Mouse (Mus musculus): ENCODE measurements at regions not wholly inside any gene's neighbourhood (a gene's known extent, or its start where the extent isn't known, plus 50 kb on each side); places are given as distances from the start of the nearest gene placed in this dataset.

- Histone ChIP-seq H3K36me3 (ENCODE audit: control insufficient read depth, insufficient read depth) (no peaks in the 10 kb centered on the region), H3K27me3 (ENCODE audit: control insufficient read depth, insufficient read depth, insufficient read length) (peaks cover 3% of the 10 kb centered on the region), H3ac (ENCODE audit: control insufficient read depth, insufficient read length, low read depth) (no peak overlapping the region), H3K4me3 (ENCODE audit: insufficient read depth, poor library complexity, severe bottlenecking) (no peak overlapping the region), H3K79me2 (ENCODE audit: control insufficient read depth, insufficient read depth) (no peaks in the 10 kb centered on the region), H3K79me3 (ENCODE audit: low read depth) (no peaks in the 10 kb centered on the region)
- no peak for TF ChIP-seq MYOD1 (IDR thresholded peaks at IDR 0.05; ENCODE audit: control insufficient read depth, insufficient read length, low read depth)
- TF ChIP-seq CTCF (IDR thresholded peaks at IDR 0.05; ENCODE audit: control insufficient read depth, insufficient read depth, insufficient read length) = no peak
- no peak for TF ChIP-seq FOSL1 (IDR thresholded peaks at IDR 0.05; ENCODE audit: insufficient read depth, low read length, poor library complexity, severe bottlenecking)
- TF ChIP-seq CEBPB (IDR thresholded peaks at IDR 0.05; ENCODE audit: low read depth) = no peak
- TF ChIP-seq MAX (IDR thresholded peaks at IDR 0.05) = no peak
- TF ChIP-seq USF1 (IDR thresholded peaks at IDR 0.05; ENCODE audit: low read depth) = no peak
- no peak for TF ChIP-seq MYOG (IDR thresholded peaks at IDR 0.05; ENCODE audit: control insufficient read depth, extremely low read depth, insufficient read length)
Observed at GRCm38 (mm10) chr2:92784916-92785315, 130.0 kb upstream of the Syt13 start.

- Histone ChIP-seq H3ac (ENCODE audit: control insufficient read depth, insufficient read length, low read depth) (no peak overlapping the region), H3K79me2 (ENCODE audit: control insufficient read depth, insufficient read depth) (no peaks in the 10 kb centered on the region), H3K36me3 (ENCODE audit: control insufficient read depth, insufficient read depth) (no peaks in the 10 kb centered on the region), H3K27me3 (ENCODE audit: control insufficient read depth, insufficient read depth, insufficient read length) (peaks cover 8% of the 10 kb centered on the region), H3K79me3 (ENCODE audit: low read depth) (no peaks in the 10 kb centered on the region), H3K4me3 (ENCODE audit: insufficient read depth, poor library complexity, severe bottlenecking) (no peak overlapping the region)
- no peak for TF ChIP-seq CEBPB (IDR thresholded peaks at IDR 0.05; ENCODE audit: low read depth)
Observed at GRCm38 (mm10) chr2:92787925-92788410, 126.9 kb upstream of the Syt13 start.

GRCm38 (mm10) chr2:92788875-92789274, 126.0 kb upstream of the Syt13 start:
- Histone ChIP-seq H3ac (ENCODE audit: control insufficient read depth, insufficient read length, low read depth) (no peak overlapping the region), H3K36me3 (ENCODE audit: control insufficient read depth, insufficient read depth) (no peaks in the 10 kb centered on the region), H3K4me3 (ENCODE audit: insufficient read depth, poor library complexity, severe bottlenecking) (no peak overlapping the region), H3K79me3 (ENCODE audit: low read depth) (no peaks in the 10 kb centered on the region), H3K79me2 (ENCODE audit: control insufficient read depth, insufficient read depth) (no peaks in the 10 kb centered on the region), H3K27me3 (ENCODE audit: control insufficient read depth, insufficient read depth, insufficient read length) (peaks cover 8% of the 10 kb centered on the region)
- TF ChIP-seq FOSL1 (IDR thresholded peaks at IDR 0.05; ENCODE audit: insufficient read depth, low read length, poor library complexity, severe bottlenecking) (no peak), MAX (IDR thresholded peaks at IDR 0.05) (no peak), MYOG (IDR thresholded peaks at IDR 0.05; ENCODE audit: control insufficient read depth, extremely low read depth, insufficient read length) (no peak), USF1 (IDR thresholded peaks at IDR 0.05; ENCODE audit: low read depth) (no peak), CTCF (IDR thresholded peaks at IDR 0.05; ENCODE audit: control insufficient read depth, insufficient read depth, insufficient read length) (no peak), CEBPB (IDR thresholded peaks at IDR 0.05; ENCODE audit: low read depth) (no peak), MYOD1 (IDR thresholded peaks at IDR 0.05; ENCODE audit: control insufficient read depth, insufficient read length, low read depth) (no peak)

GRCm38 (mm10) chr2:92790374-92790773, 124.5 kb upstream of the Syt13 start:
- H3K79me3 ChIP-seq (ENCODE audit: low read depth) = no peaks in the 10 kb centered on the region
- H3K27me3 ChIP-seq (ENCODE audit: control insufficient read depth, insufficient read depth, insufficient read length) = peaks cover 16% of the 10 kb centered on the region
- no peak for TF ChIP-seq MAX (IDR thresholded peaks at IDR 0.05)
- no peak for TF ChIP-seq MYOD1 (IDR thresholded peaks at IDR 0.05; ENCODE audit: control insufficient read depth, insufficient read length, low read depth)
- TF ChIP-seq FOSL1 (IDR thresholded peaks at IDR 0.05; ENCODE audit: insufficient read depth, low read length, poor library complexity, severe bottlenecking) = no peak
- no peak for TF ChIP-seq USF1 (IDR thresholded peaks at IDR 0.05; ENCODE audit: low read depth)
- TF ChIP-seq MYOG (IDR thresholded peaks at IDR 0.05; ENCODE audit: control insufficient read depth, extremely low read depth, insufficient read length) = no peak
- TF ChIP-seq CEBPB (IDR thresholded peaks at IDR 0.05; ENCODE audit: low read depth) = no peak
- no peak for TF ChIP-seq CTCF (IDR thresholded peaks at IDR 0.05; ENCODE audit: control insufficient read depth, insufficient read depth, insufficient read length)

GRCm38 (mm10) chr2:92799770-92800169, 115.1 kb upstream of the Syt13 start:
- H3ac ChIP-seq (ENCODE audit: control insufficient read depth, insufficient read length, low read depth) = no peak overlapping the region

More at GRCm38 (mm10) chr2:92790374-92790773, 124.5 kb upstream of the Syt13 start:
- Histone ChIP-seq H3K4me3 (ENCODE audit: insufficient read depth, poor library complexity, severe bottlenecking) (no peak overlapping the region), H3K79me2 (ENCODE audit: control insufficient read depth, insufficient read depth) (no peaks in the 10 kb centered on the region), H3K36me3 (ENCODE audit: control insufficient read depth, insufficient read depth) (no peaks in the 10 kb centered on the region), H3ac (ENCODE audit: control insufficient read depth, insufficient read length, low read depth) (no peak overlapping the region)

GRCm38 (mm10) chr2:92800667-92801066, 114.2 kb upstream of the Syt13 start:
- Histone ChIP-seq H3ac (ENCODE audit: control insufficient read depth, insufficient read length, low read depth) (no peak overlapping the region), H3K4me3 (ENCODE audit: insufficient read depth, poor library complexity, severe bottlenecking) (no peak overlapping the region), H3K79me2 (ENCODE audit: control insufficient read depth, insufficient read depth) (no peaks in the 10 kb centered on the region), H3K79me3 (ENCODE audit: low read depth) (no peaks in the 10 kb centered on the region), H3K27me3 (ENCODE audit: control insufficient read depth, insufficient read depth, insufficient read length) (peaks cover 9% of the 10 kb centered on the region), H3K36me3 (ENCODE audit: control insufficient read depth, insufficient read depth) (no peaks in the 10 kb centered on the region)
- no peak for TF ChIP-seq USF1 (IDR thresholded peaks at IDR 0.05; ENCODE audit: low read depth)
- TF ChIP-seq MAX (IDR thresholded peaks at IDR 0.05) = no peak
- TF ChIP-seq MYOD1 (IDR thresholded peaks at IDR 0.05; ENCODE audit: control insufficient read depth, insufficient read length, low read depth) = no peak
- no peak for TF ChIP-seq CTCF (IDR thresholded peaks at IDR 0.05; ENCODE audit: control insufficient read depth, insufficient read depth, insufficient read length)
- no peak for TF ChIP-seq CEBPB (IDR thresholded peaks at IDR 0.05; ENCODE audit: low read depth)
- no peak for TF ChIP-seq FOSL1 (IDR thresholded peaks at IDR 0.05; ENCODE audit: insufficient read depth, low read length, poor library complexity, severe bottlenecking)
- TF ChIP-seq MYOG (IDR thresholded peaks at IDR 0.05; ENCODE audit: control insufficient read depth, extremely low read depth, insufficient read length) = no peak

More at GRCm38 (mm10) chr2:92799770-92800169, 115.1 kb upstream of the Syt13 start:
- Histone ChIP-seq H3K36me3 (ENCODE audit: control insufficient read depth, insufficient read depth) (no peaks in the 10 kb centered on the region), H3K79me2 (ENCODE audit: control insufficient read depth, insufficient read depth) (no peaks in the 10 kb centered on the region), H3K4me3 (ENCODE audit: insufficient read depth, poor library complexity, severe bottlenecking) (no peak overlapping the region), H3K79me3 (ENCODE audit: low read depth) (no peaks in the 10 kb centered on the region), H3K27me3 (ENCODE audit: control insufficient read depth, insufficient read depth, insufficient read length) (peaks cover 12% of the 10 kb centered on the region)
- TF ChIP-seq FOSL1 (IDR thresholded peaks at IDR 0.05; ENCODE audit: insufficient read depth, low read length, poor library complexity, severe bottlenecking) (no peak), CEBPB (IDR thresholded peaks at IDR 0.05; ENCODE audit: low read depth) (no peak), MAX (IDR thresholded peaks at IDR 0.05) (no peak), MYOD1 (IDR thresholded peaks at IDR 0.05; ENCODE audit: control insufficient read depth, insufficient read length, low read depth) (no peak), USF1 (IDR thresholded peaks at IDR 0.05; ENCODE audit: low read depth) (no peak), MYOG (IDR thresholded peaks at IDR 0.05; ENCODE audit: control insufficient read depth, extremely low read depth, insufficient read length) (no peak), CTCF (IDR thresholded peaks at IDR 0.05; ENCODE audit: control insufficient read depth, insufficient read depth, insufficient read length) (no peak)

Measured in C2C12 (cell line).